Mouse (Mus musculus): ENCODE data around the gene Kit. TPM values are rescaled to one million over a fixed set of nuclear protein-coding genes. Genes with fewer than 3 reads are reported as not detected.

Gene Kit
- polyA plus RNA-seq, 1 experiment: not detected

GRCm38 (mm10) chr5:75543757-75544156 is 31.0 kb upstream of the Kit start:
- Histone ChIP-seq H3K4me3 (no peak overlapping the region), H3K4me2 (ENCODE audit: low read depth) (no peak overlapping the region), H3K27me3 (ENCODE audit: control insufficient read depth, insufficient read depth, insufficient read length) (no peaks in the 10 kb centered on the region), H3ac (ENCODE audit: control insufficient read depth, insufficient read length) (no peak overlapping the region), H3K36me3 (ENCODE audit: control insufficient read depth, insufficient read depth) (no peaks in the 10 kb centered on the region), H3K79me2 (ENCODE audit: control insufficient read depth, insufficient read depth) (no peaks in the 10 kb centered on the region)
- TF ChIP-seq USF1 (IDR thresholded peaks at IDR 0.05; ENCODE audit: low read depth) (no peak), TCF12 (IDR thresholded peaks at IDR 0.05; ENCODE audit: insufficient read depth, poor library complexity, severe bottlenecking) (no peak), CEBPB (IDR thresholded peaks at IDR 0.05; ENCODE audit: insufficient read depth, poor library complexity, severe bottlenecking) (no peak), E2F4 (IDR thresholded peaks at IDR 0.05; ENCODE audit: insufficient read depth) (no peak)

DNA sequence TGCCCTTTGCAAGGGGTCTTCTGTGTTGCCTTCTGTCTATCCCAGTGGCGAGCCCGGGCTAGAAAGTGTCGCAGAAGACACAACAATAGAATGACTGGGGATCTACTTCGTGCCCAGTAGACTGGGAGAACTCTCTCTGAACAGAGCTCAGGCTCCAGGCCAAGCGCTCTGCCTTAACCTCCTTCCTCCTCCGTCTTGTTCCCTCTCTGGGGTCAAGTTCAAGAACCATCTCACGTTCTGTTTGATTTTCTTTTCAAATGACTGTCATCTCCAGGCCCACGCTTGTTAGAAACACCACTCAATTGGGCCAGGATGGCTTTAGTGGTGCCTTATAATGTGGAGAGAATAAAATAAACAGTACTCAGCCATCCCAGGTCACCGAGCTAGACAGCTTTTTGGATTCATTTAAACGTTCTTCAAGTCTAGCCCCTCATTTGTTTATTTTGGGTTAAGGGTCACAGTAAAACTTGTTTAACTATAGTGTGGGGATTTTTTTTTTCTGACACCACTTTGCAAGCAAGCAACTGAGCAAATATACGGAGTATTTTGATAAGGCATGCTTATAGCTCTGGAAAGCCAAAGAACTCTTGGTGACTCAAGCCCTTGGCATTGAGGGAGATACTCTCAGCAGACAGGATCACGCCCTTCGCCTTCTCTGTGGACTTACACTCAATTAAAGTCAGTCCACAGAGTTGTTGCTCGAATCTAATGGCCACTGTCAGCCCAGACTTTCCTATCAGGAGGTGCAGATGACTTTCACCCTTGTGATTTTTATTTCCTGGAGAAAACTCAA is 30.0 kb upstream of the Kit start:
- Histone ChIP-seq H3K4me3 (no peak overlapping the region), H3K79me2 (ENCODE audit: control insufficient read depth, insufficient read depth) (no peaks in the 10 kb centered on the region), H3ac (ENCODE audit: control insufficient read depth, insufficient read length) (no peak overlapping the region), H3K27me3 (ENCODE audit: control insufficient read depth, insufficient read depth, insufficient read length) (no peaks in the 10 kb centered on the region), H3K4me2 (ENCODE audit: low read depth) (no peak overlapping the region), H3K36me3 (ENCODE audit: control insufficient read depth, insufficient read depth) (no peaks in the 10 kb centered on the region)
- TF ChIP-seq MYOG (IDR thresholded peaks at IDR 0.05; ENCODE audit: control insufficient read depth in 1 of 3, insufficient read depth in 1 of 3, insufficient read length in 2 of 3, low read depth in 2 of 3): no peak
- TF ChIP-seq MAX (IDR thresholded peaks at IDR 0.05; ENCODE audit: low read depth): no peak
- no peak for TF ChIP-seq POLR2AphosphoS2 (IDR thresholded peaks at IDR 0.05; ENCODE audit: insufficient read length, low read depth)
- TF ChIP-seq POLR2A (IDR thresholded peaks at IDR 0.05; ENCODE audit: insufficient read length, low read depth): no peak
- no peak for TF ChIP-seq SRF (IDR thresholded peaks at IDR 0.05; ENCODE audit: control insufficient read depth, insufficient read length, low read depth)
- no peak for TF ChIP-seq E2F4 (IDR thresholded peaks at IDR 0.05; ENCODE audit: insufficient read depth)
- TF ChIP-seq REST (IDR thresholded peaks at IDR 0.05; ENCODE audit: insufficient read depth, insufficient read length): no peak
- TF ChIP-seq USF1 (IDR thresholded peaks at IDR 0.05; ENCODE audit: low read depth): no peak
- no peak for TF ChIP-seq TCF12 (IDR thresholded peaks at IDR 0.05; ENCODE audit: insufficient read depth, poor library complexity, severe bottlenecking)
- no peak for TF ChIP-seq CEBPB (IDR thresholded peaks at IDR 0.05; ENCODE audit: insufficient read depth, poor library complexity, severe bottlenecking)
- TF ChIP-seq MYOD1 (IDR thresholded peaks at IDR 0.05; ENCODE audit: control insufficient read depth in 1 of 3, insufficient read length in 2 of 3, low read depth in 2 of 3): no peak
- TF ChIP-seq TCF3 (IDR thresholded peaks at IDR 0.05; ENCODE audit: insufficient read length, low read depth): no peak

GRCm38 (mm10) chr5:75545265-75545643 is 29.5 kb upstream of the Kit start:
- no peak for TF ChIP-seq SRF (IDR thresholded peaks at IDR 0.05; ENCODE audit: control insufficient read depth, insufficient read length, low read depth)
- TF ChIP-seq MYOG (IDR thresholded peaks at IDR 0.05; ENCODE audit: control insufficient read depth in 1 of 3, insufficient read depth in 1 of 3, insufficient read length in 2 of 3, low read depth in 2 of 3): no peak
- TF ChIP-seq POLR2AphosphoS2 (IDR thresholded peaks at IDR 0.05; ENCODE audit: insufficient read length, low read depth): no peak
- TF ChIP-seq USF1 (IDR thresholded peaks at IDR 0.05; ENCODE audit: low read depth): no peak
- TF ChIP-seq POLR2A (IDR thresholded peaks at IDR 0.05; ENCODE audit: insufficient read length, low read depth): no peak
- TF ChIP-seq MAX (IDR thresholded peaks at IDR 0.05; ENCODE audit: low read depth): no peak
- no peak for TF ChIP-seq TCF12 (IDR thresholded peaks at IDR 0.05; ENCODE audit: insufficient read depth, poor library complexity, severe bottlenecking)
- no peak for TF ChIP-seq REST (IDR thresholded peaks at IDR 0.05; ENCODE audit: insufficient read depth, insufficient read length)
- no peak for TF ChIP-seq MYOD1 (IDR thresholded peaks at IDR 0.05; ENCODE audit: control insufficient read depth in 1 of 3, insufficient read length in 2 of 3, low read depth in 2 of 3)
- TF ChIP-seq E2F4 (IDR thresholded peaks at IDR 0.05; ENCODE audit: insufficient read depth): no peak
- no peak for TF ChIP-seq TCF3 (IDR thresholded peaks at IDR 0.05; ENCODE audit: insufficient read length, low read depth)
- no peak for TF ChIP-seq CEBPB (IDR thresholded peaks at IDR 0.05; ENCODE audit: insufficient read depth, poor library complexity, severe bottlenecking)

DNA sequence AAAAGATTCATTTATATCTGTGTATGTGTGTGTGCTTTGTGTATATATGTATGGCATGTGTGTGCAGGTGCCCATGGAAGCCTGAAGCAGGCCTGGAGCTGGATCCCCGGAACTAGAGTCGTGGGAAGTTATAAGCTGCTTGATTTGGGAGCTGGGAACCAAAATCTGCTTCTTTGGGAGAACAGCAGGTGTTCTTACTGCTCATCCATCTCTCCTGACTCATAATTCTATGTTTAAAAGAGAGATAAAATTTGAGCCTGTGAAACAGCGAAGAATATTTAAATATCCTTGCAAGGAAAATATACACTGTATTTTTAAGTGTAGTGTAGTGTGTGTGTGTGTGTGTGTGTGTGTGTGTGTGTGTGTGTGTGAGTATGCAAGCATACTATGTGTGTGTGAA is 21.7 kb upstream of the Kit start:
- no peak overlapping the region for H3K4me2 ChIP-seq (ENCODE audit: low read depth)
- no peaks in the 10 kb centered on the region for H3K79me2 ChIP-seq (ENCODE audit: control insufficient read depth, insufficient read depth)
- H3K36me3 ChIP-seq (ENCODE audit: control insufficient read depth, insufficient read depth): no peaks in the 10 kb centered on the region
- H3ac ChIP-seq (ENCODE audit: control insufficient read depth, insufficient read length): no peak overlapping the region
- no peak overlapping the region for H3K4me3 ChIP-seq
- no peak for TF ChIP-seq MYOG (IDR thresholded peaks at IDR 0.05; ENCODE audit: control insufficient read depth in 1 of 3, insufficient read depth in 1 of 3, insufficient read length in 2 of 3, low read depth in 2 of 3)
- TF ChIP-seq SRF (IDR thresholded peaks at IDR 0.05; ENCODE audit: control insufficient read depth, insufficient read length, low read depth): no peak
- TF ChIP-seq MAX (IDR thresholded peaks at IDR 0.05; ENCODE audit: low read depth): no peak
- TF ChIP-seq E2F4 (IDR thresholded peaks at IDR 0.05; ENCODE audit: insufficient read depth): no peak
- TF ChIP-seq REST (IDR thresholded peaks at IDR 0.05; ENCODE audit: insufficient read depth, insufficient read length): no peak
- TF ChIP-seq TCF3 (IDR thresholded peaks at IDR 0.05; ENCODE audit: insufficient read length, low read depth): no peak
- TF ChIP-seq TCF12 (IDR thresholded peaks at IDR 0.05; ENCODE audit: insufficient read depth, poor library complexity, severe bottlenecking): no peak
- TF ChIP-seq MYOD1 (IDR thresholded peaks at IDR 0.05; ENCODE audit: control insufficient read depth in 1 of 3, insufficient read length in 2 of 3, low read depth in 2 of 3): no peak
- no peak for TF ChIP-seq CEBPB (IDR thresholded peaks at IDR 0.05; ENCODE audit: insufficient read depth, poor library complexity, severe bottlenecking)
- no peak for TF ChIP-seq POLR2A (IDR thresholded peaks at IDR 0.05; ENCODE audit: insufficient read length, low read depth)
- TF ChIP-seq USF1 (IDR thresholded peaks at IDR 0.05; ENCODE audit: low read depth): no peak
- no peaks in the 10 kb centered on the region for H3K27me3 ChIP-seq (ENCODE audit: control insufficient read depth, insufficient read depth, insufficient read length)

More at GRCm38 (mm10) chr5:75545265-75545643, 29.5 kb upstream of the Kit start:
- H3K4me2 ChIP-seq (ENCODE audit: low read depth): no peak overlapping the region
- H3K36me3 ChIP-seq (ENCODE audit: control insufficient read depth, insufficient read depth): no peaks in the 10 kb centered on the region
- no peaks in the 10 kb centered on the region for H3K79me2 ChIP-seq (ENCODE audit: control insufficient read depth, insufficient read depth)
- no peak overlapping the region for H3K4me3 ChIP-seq
- no peak overlapping the region for H3ac ChIP-seq (ENCODE audit: control insufficient read depth, insufficient read length)
- no peaks in the 10 kb centered on the region for H3K27me3 ChIP-seq (ENCODE audit: control insufficient read depth, insufficient read depth, insufficient read length)

Measured in myocyte (in vitro differentiated cells).